Mouse (Mus musculus) gastrocnemius, postnatal 4 days (tissue): ENCODE measurements around the gene C87436. TPM values are rescaled to one million over a fixed set of nuclear protein-coding genes. Genes with fewer than 3 reads are reported as not detected.
A peak's percentile ranks its signal among the peaks of the same experiment; 100 is the strongest.

Experiments used
- DNase-seq, 2 experiments: peaks; one replicate each; pipeline ENCODE4 v3.0.0; 2021 to 2022; ENCODE audit warnings: low spot score in 2 of 2, mixed read lengths in 2 of 2
- total RNA-seq, 2 experiments: library from RNA; stranded (reverse); gene quantifications; 2 replicates each; pipeline ENCODE4 v1.2.3; 2021

The C87436 gene
- total RNA-seq, 2 experiments from 2014 or later, result 11.3 to 12.4 TPM

DNA sequence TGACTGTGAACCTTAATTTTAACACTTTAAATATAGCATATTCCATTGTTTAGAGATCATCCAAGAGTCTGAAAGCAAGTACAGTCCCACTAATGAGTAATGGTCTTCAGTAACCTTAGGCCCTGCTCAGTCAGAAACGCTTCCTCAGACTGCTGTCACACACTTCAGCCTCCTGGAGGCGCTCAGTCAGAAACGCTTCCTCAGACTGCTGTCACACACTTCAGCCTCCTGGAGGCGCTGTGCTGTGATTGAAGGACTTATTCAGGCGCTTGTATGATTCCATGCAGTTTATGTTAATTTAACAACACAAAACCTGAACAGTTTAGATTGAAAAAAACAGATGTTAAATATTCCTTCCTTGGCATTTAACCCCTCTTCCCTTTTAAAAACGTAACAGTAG lies 17.7 kb upstream of the C87436 start:
- no peak for DNase-seq

DNA sequence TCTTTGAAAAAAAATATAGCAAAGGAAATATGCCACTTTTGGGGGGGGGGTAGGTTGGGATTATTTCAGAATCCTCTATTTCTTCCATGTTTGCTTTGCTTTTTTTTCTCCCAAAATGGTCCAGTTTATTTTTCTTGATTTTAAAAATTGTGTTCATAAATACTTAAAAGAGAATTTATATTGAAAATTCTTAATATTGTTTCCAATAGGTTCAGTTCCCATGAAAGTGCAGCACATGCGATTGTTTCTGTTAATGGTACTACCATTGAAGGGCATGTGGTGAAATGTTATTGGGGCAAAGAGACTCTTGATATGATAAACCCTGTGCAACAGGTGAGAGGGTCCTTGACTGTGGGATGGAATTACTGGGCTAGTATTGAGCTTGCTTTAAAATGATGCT lies 11.8 kb upstream of the C87436 start, which contains the start of gene Gm44790:
TSS of gene Gm44790 (plus strand) at position 301 of the 400 bp plus-strand sequence.
- no peak for DNase-seq

DNA sequence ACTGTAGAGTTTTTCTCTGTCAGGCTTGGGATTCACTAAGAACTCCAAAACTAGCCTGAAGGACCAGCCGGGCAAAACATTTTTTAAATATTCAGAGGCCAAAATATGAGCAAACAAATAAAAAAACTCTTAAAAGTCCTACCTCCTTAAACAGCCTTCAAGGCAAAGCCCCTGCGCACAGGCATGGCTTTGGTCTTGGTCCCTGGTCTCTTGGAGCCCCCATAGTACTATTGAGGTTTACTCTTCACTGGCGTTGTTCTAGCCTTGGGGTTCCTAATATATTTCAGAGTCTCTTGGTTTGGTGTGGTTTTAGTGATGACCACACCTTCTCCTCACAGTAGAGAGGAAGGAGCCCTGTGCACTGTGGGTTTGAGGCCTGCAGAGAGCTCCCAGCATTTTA lies 6.6 kb upstream of the C87436 start:
- no peak for DNase-seq

DNA sequence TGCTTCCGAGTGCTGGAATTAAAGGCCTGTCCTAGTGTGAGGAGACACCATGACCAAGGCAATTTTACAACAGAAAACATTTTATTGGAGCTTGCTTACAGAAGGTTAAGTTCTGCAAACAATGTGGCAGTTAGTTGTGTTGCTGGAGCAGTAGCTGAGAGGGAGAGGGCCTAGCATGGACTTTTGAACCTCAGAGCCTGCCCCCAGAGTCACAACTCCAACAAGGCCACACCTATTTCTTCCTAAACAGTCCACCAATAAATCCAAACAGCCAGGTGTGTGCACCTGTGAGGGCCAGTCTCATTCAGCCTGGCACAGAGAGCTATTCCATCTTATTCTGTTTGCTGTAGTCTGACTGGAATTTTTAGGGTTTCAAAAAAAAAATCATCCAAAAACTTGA lies 4.5 kb upstream of the C87436 start:
- no peak for DNase-seq

DNA sequence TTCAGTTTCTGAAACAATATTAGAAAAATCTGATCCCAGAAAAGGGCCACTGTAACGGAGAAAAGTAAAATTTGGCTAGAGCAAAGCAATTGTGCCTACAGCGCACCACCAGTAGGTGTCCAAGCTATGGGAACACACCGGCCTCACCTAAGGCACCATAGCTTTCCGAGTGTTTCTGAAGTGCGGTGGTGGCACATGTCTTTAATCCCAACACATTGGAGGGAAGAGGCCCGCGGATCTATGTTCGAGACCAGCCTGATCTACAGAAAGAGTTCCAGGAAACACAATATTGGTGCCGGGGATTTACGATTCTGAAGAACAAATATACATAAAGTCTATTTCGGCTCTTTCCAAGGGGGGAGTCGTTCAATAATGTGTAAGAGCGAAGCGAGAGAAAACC lies 463 bp upstream of the C87436 start:
- peak; percentile 15 to 32 for DNase-seq

DNA sequence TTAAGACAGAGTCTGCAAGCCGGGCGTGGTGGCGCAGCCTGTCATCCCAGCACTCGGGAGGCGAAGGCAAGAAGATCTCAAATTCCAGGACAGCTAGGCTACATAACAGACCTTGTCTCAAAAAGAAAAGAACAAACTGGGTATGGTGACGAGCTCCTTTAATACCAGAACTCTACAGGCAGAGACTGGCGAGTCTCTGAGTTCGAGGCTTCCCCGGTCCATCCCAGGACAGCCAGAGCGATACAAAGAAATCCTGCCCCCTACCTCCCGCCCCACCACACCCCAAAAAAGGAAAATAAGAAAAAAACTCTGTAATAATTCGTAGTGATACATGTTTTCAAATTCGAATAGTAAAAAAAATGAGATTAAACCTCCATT lies 934 bp downstream of the C87436 start:
- DNase-seq, result peak in 1 of 2 experiments; percentile 13

DNA sequence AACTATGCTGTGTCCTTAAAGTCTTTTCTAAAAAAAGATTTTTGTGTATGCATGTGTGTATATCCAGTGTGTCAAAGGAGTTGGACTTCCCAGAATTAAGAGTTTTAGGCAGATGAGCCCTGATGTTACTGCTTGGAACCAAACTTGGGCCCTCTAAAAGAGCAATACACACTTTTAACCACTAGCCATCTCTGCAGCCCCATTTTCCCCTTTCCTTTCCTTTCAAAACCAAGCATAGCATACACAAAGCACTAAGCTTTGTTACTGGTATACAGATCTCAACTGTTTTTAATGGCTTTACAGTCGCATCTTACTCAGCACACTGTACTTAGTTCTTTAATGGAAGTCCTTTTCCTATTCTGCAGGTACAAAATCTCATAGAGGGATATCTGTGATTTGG lies 1.4 kb downstream of the C87436 start:
- DNase-seq, result peak in 1 of 2 experiments; percentile 4

DNA sequence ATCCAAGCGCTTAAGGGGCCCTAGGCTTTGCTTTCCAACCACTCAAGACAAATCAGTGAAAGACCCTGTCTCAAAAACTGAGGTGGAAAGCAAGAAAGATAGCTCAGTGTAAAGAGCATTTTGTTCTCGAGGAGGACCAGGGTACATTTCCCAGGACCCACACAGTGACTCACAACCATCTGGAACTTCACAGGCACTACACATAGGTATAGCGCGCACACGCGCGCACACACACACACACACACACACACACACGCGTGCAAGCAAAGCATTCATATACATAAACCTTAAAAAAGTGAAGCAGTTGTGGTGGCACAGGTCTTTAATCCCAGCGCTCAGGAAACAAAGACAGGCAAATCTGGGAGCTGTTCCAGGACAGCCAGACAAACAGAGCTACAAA lies 3.4 kb downstream of the C87436 start:
- DNase-seq, result no peak

DNA sequence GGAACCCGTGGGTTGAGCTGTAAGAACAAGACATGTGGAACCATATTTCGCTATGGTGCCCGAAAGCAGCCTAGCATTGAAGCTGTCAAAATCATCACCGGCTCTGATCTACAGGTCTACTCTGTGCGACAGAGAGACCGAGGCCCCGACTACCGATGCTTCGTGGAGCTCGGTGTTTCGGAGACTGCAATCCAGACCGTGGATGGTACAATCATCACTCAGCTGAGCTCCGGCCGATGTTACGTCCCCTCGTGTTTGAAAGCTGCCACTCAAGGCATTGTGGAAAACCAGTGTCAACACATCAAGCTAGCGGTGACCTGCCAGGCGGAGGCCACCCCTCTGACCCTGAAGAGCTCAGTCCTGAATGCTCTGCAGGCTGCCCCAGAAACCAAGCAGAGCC lies 7.4 kb downstream of the C87436 start:
- peak in 1 of 2 experiments; percentile 9 for DNase-seq

DNA sequence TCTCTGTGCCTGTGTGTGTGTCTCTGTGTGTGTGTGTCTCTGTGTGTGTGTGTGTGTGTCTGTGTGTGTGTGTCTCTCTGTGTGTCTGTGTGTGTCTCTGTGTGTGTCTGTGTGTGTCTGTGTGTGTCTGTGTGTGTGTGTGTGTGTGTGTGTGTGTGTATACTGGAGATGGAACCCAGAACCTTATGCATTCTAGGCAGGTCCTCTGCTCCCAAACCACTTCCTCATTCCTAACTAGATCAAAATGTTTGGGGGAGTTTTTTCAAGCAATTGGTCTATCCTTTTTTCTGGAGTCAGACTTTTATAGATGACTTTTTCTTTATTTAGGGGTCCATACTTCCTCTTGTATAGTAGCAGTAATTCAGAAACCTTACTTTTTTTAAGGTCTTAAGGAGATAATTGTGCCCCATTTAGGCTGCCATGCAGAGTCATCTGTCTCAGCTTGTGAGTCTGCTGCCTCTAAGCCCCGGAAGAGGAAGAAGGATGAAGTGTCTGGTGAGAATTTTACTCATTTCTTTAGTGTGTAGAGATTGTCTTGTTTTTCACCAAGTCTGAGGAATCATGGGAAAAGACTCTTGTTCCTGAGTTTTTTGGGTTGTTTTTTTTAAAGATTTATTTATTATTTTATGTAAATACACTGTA lies 8.9 kb downstream of the C87436 start:
- peak in 1 of 2 experiments; percentile 0 for DNase-seq

DNA sequence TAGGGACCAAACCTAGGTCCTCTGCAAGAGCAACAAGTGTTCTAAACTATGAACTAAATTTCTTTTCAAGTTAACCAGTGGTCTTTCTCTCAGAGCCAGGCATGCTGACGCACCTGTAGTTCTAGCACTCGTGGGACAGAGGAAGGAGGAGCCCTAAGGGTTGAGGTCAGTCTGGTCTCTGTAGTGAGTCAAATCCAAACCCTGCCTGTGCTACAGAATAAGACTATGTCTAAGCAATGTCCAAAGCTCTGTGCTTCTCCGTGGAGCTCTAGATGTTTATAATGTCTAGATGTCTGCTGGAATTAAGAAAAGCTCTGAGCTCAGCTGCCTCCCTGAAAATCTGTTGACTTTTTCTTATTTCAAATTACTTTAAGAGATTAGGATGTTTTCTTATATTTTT lies 18.6 kb downstream of the C87436 start:
- no peak for DNase-seq

DNA sequence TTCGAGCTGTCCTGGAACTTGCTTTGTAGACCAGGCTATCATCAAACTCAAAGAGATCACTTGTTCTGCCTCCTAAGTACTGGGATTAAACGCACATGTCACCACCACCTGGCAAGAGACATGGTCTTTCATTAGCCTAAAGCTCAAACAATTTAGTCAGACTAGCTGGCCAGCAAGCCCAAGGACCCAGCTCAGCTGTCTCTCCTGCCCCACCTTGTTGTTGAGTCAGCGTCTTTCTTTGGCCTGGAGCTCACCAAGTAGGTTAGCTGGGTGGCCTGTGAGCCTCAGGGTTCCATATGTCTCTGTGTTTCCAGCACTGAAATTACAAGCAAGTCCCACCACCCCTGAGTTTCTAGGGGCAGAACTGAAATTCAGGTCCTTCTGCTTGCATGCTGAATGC lies 24.9 kb downstream of the C87436 start:
- DNase-seq, result no peak

DNA sequence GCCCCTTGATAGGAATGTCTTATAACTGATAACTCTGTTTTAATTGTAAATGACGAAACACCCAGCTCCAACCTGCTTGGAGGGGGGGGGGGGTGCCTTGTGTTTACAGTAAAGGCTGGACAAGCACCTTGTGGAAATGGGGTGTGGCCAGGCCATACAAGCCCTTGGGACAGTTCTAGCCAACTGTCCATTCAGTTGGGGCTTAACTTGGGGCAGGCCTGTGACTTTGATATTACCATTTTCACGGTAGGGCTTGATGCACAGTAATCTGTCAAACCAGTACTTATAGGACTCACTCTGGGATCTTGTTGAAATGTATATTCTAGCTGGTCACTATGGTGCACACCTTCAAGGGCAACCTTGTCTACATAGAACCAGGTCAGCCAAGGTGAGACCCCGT lies 33.1 kb downstream of the C87436 start:
- DNase-seq, result no peak

DNA sequence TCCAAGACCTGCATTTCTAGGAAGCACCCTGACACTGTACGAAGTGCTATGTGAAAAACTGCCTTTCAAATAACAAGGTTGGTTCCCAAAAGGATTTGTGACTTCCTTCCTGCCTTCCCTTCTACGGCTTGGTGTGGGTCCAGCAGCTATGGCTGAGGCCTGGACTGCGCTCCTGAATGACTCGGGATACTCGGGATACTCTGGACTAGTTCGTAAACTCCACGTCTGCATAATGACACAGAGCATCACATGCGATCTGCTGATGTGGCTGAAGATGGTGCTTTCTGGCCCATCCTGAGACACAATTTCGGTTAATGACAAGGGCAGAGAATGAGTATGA lies 33.6 kb downstream of the C87436 start:
- no peak for DNase-seq

DNA sequence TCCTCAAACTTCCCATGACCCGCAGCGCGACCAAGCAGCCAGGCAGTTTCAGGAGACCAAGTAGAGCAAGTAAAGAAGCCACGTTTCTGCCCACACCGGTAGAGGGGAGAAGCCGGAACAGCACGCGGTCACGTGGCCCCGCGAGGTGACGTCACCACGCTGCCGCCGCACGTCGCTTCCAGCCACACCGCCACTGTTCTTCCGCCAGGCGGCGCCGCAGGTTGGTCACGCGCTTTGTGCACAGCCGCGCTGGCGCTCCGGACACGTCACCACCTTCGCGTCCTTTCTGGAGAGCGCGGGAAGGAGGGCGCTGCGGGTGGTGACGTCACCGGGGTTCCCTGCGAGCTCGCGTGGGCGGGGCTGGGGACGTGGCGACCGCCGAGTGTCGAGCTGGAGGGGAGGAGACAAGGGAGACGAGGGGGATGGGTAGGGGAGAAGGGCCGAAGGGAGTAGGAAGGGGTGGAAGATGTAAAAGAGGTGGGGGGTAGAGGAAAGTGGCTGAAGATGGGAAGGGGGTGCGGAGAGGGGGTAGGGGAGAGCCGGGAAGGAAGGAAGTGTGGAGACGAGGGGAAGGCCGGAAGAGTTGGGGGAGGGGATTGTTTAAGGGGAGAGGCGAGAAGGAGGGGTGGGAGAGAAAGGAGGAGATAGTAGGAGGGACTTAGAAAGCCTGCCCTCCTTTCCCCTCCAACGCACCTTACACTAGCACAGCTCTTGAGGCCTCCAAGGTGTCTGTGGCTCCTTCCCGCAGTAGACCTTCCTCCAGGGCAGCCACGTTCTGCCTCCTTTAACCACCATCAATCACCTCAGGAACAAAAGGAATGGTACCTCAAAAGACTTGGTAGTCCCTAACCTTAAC lies 34.2 kb downstream of the C87436 start:
- peak; percentile 100 for DNase-seq

DNA sequence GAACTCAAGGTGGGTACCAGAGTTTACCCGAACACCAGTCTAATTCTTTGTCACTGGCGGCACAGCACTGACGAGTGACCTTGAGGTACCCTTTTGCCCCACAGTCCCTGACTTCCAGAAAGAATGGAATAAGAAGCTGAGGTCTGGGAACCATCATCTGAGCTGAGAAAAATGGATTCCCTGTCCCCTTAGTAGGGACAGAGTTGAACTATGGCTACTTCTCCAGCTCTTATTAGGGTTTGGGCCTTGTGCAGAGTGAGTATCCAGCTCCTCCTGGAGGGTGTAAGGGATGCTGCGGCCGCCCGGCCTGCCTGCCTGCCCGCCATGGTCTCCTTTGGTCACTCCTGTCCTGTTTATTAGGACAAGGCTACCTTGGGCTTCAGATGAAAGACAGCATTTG lies 34.9 kb downstream of the C87436 start:
- no peak for DNase-seq

DNA sequence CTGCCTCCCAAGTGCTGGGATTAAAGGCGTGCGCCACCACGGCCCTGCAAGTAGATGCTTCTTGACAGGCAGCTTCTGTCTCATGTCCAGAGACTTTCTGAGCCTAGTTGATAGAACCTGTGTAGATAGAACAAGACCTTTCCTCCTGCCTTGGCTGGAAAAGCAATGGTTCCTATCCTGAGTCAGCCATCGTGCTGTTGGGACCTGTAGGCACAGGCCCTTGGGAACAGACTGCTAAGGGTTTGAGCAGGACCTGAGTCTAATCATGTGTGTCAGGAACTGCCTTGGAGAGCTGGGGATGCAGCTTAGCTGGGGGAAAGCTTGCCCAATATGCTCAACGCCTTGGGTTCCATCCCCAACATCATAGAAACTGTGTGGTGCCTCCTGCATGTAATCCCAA lies 35.9 kb downstream of the C87436 start:
- no peak for DNase-seq

DNA sequence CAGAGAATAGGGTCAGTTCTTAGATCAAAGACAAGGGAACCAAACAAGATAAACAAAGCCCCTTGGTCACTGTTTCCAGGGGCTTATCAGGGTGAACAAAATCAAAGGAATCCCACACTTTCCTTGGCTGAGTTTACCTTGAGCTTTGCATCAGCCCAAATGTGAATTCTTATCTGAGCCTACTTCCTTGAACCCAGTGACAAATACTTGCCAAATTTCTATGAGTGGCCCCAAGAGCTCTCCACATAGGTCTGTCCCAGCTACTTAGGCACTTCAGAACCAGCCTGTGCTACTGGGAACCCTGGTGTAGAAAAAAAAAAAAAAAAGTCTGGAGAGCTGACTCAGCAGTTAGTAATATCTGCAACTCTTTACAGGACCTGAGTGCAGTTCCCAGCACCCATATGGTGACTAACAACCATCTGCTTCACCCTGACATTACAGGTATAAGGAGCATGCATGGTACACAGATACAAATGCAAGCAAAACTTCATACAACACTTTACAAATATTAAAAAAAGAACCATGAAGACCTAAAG lies 36.5 kb downstream of the C87436 start:
- no peak for DNase-seq

DNA sequence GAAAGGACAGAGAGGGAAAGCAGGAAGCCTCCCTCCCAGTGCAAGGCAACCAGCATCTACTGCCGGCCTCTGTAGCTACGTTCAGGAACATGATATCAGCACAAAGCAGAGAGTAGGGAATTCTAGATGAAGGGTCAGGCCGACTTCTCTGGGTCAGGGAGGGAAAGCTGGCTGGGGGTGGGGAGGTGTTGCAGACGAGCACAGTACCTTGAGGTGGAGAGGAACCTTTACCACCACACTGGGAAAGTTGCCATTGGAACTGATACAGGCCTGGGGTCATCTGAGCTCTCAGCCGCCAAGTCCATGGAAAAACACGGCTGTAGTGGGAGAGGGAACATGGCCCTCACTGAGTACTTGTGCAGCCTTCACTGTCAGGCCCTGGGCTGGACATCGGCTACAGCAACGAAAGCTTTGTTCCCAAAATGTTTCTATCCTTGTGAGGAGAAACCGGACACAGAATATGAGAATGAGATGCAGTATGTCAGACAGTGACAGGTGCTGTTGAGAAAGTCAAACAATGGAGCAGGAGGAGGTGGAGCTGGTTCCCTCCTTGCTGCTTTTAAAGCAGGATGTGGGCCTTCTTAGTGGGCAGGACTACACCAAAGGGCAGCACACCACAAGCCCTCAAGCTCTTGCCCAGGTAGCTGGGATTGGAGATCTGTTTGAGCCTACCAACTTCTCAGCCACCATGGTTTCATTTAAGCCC lies 37.4 kb downstream of the C87436 start:
- peak in 1 of 2 experiments; percentile 36 for DNase-seq

DNA sequence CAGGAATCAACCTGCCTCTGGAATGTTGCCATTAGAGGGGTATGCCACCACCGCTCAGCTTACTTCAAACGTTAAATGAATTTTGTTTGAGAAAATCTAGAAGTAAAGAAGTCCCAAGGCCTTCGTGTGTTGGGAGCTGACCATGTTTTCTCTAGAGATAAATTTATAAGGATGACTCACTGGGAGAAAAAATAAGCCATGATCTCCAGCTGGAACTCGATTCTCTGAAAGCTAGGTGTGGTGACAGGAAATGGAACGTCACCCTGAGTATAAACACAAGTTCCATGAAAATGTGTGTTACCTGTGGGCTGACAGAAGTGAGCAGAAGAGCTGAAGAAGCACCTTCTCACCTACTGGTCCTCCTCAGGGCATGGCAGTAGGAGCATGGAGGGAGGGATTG lies 38.8 kb downstream of the C87436 start:
- DNase-seq, result no peak

DNA sequence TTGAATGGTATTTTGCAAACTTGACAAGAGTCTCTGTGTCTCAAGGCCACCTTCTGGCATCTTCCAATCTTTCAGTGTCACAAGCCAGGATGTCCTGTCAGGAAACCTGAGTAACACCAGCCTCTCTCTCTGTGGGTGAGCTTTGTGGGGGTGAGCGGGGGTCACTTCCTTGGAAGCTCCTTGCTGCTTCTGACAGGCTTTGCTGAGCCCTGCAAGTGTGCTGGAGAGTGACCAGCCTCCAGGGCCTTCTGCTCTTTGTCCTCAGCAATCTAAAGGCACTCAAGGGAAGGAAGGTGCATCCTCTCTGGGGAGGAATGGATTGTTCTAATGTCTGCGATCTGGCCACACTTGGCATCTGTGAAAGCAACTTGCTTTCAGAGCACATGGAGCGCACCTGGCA lies 41.1 kb downstream of the C87436 start:
- no peak for DNase-seq

DNA sequence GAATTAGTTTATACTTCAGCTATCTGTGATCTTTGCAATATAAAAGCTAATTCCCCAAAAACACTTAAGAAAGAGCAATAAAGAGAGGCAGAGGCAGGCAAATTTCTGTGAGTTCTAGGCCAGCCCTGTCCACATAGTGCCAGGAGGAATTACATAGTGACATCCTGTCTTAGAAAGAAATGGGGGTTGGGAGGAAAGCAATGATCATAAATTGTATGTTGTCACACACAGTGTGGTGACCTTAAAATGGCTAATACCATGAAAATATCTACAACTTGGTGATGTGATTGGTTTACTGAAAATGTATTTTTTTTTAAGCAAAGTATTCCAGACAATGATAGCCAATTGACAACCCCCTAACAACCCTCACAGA lies 41.6 kb downstream of the C87436 start:
- no peak for DNase-seq
